ENCODE assay signal across 22 mouse cellular contexts in genomic region chr7:100649095-100649494, GRCm38 (mm10). TPM values are rescaled to one million over a fixed set of nuclear protein-coding genes. Genes with fewer than 3 reads are reported as not detected.
DNase-seq lines count a peak whose midpoint lies in the region; ATAC-seq and TF ChIP-seq lines count a peak whose summit lies in the region.
"Had no signal": no experiment of that assay in that cellular context is flagged by ENCODE, and none has a peak within 500 bp of the region (broad histone marks: within the 10 kb centered on the region; RNA-seq: fewer than 3 reads in every experiment).

No protein-coding gene starts in this region.

- no peak for DNase-seq in heart, adult 2 months
- no peak for DNase-seq in heart, adult 18-20 months
- no peak for DNase-seq in hindbrain, embryonic 10.5 days (ENCODE audit: low spot score)
- no peak for DNase-seq in lung, postnatal 0 days (ENCODE audit: low spot score)
- no peak for DNase-seq in lung, adult 2 months
- no peak for DNase-seq in stomach, postnatal 0 days (ENCODE audit: low spot score)
- DNase-seq: adrenal gland, postnatal 14 days; cerebellum, adult 9-10 months; gastrocnemius, postnatal 25 days; kidney, adult 8-10 months; kidney, postnatal 14 days; left cerebral cortex, postnatal 4 days; liver, postnatal 0 days; right cerebral cortex, postnatal 14 days; thymus, postnatal 14 days had no signal

- H3K9ac ChIP-seq in heart, adult 2 months (ENCODE audit: low read depth, low read length), result no peak overlapping the region
- no peak overlapping the region for H3K9ac ChIP-seq in hindbrain, embryonic 16.5 days (ENCODE audit: low read depth, low read length)
- H3K9ac ChIP-seq in lung, postnatal 0 days (replicated peaks; ENCODE audit: low read depth), result no peak overlapping the region
- H3K9ac ChIP-seq in stomach, postnatal 0 days (ENCODE audit: low read length), result no peak overlapping the region
- H3K9ac ChIP-seq: liver, postnatal 0 days; midbrain, embryonic 15.5 days; neural tube, embryonic 12.5 days had no signal

- no peak for TF ChIP-seq POLR2A in heart, adult 2 months (IDR thresholded peaks at IDR 0.05; ENCODE audit: insufficient read depth, low read depth, low read length)
- no peak for TF ChIP-seq POLR2A in lung, adult 2 months (IDR thresholded peaks at IDR 0.05; ENCODE audit: borderline replicate concordance, extremely low read depth, low read depth, low read length)

- H3K9me3 ChIP-seq in hindbrain, embryonic 10.5 days, result no peaks in the 10 kb centered on the region
- no peaks in the 10 kb centered on the region for H3K9me3 ChIP-seq in hindbrain, embryonic 16.5 days (ENCODE audit: control insufficient read depth, low read length)
- H3K9me3 ChIP-seq in lung, postnatal 0 days (ENCODE audit: low read length), result no peaks in the 10 kb centered on the region
- H3K9me3 ChIP-seq in stomach, postnatal 0 days (ENCODE audit: control insufficient read depth, low read length), result no peaks in the 10 kb centered on the region
- H3K9me3 ChIP-seq: megakaryocyte, embryonic 14.5 days; midbrain, embryonic 15.5 days; neural tube, embryonic 12.5 days had no signal

- peaks cover 15% of the 10 kb centered on the region for H3K4me1 ChIP-seq in heart, adult 2 months (ENCODE audit: control insufficient read depth, insufficient read depth, low read length)
- H3K4me1 ChIP-seq in hindbrain, embryonic 10.5 days (replicated peaks), result peaks cover 23% of the 10 kb centered on the region
- H3K4me1 ChIP-seq in hindbrain, embryonic 16.5 days (ENCODE audit: control insufficient read depth, insufficient read depth, low read depth, low read length), result no peaks in the 10 kb centered on the region
- H3K4me1 ChIP-seq in lung, postnatal 0 days (ENCODE audit: insufficient read depth, low read depth, low read length), result 0 out of 2 replicates have a peak, but pooled peaks cover 3% of the 10 kb centered on the region
- H3K4me1 ChIP-seq in lung, adult 2 months (ENCODE audit: control insufficient read depth, insufficient read depth, low read length), result 0 out of 2 replicates have a peak, but pooled peaks cover 7% of the 10 kb centered on the region
- H3K4me1 ChIP-seq in stomach, postnatal 0 days (replicated peaks; ENCODE audit: control insufficient read depth, insufficient read depth), result no peaks in the 10 kb centered on the region

- H3K27me3 ChIP-seq in heart, adult 2 months (ENCODE audit: control insufficient read depth, insufficient read depth, low read length), result no peaks in the 10 kb centered on the region
- H3K27me3 ChIP-seq in hindbrain, embryonic 10.5 days (ENCODE audit: insufficient read depth, poor library complexity, severe bottlenecking), result no peaks in the 10 kb centered on the region
- H3K27me3 ChIP-seq in hindbrain, embryonic 16.5 days (replicated peaks; ENCODE audit: control insufficient read depth, insufficient read depth, low read length), result no peaks in the 10 kb centered on the region
- no peaks in the 10 kb centered on the region for H3K27me3 ChIP-seq in lung, postnatal 0 days (replicated peaks; ENCODE audit: insufficient read depth, low read length)
- H3K27me3 ChIP-seq in stomach, postnatal 0 days (ENCODE audit: control insufficient read depth, insufficient read depth, low read length), result no peaks in the 10 kb centered on the region
- H3K27me3 ChIP-seq: midbrain, embryonic 15.5 days; neural tube, embryonic 12.5 days had no signal

- 0 out of 2 replicates have a peak, but pooled peaks have one; percentile 1 for TF ChIP-seq EP300 in heart, adult 2 months (IDR thresholded peaks at IDR 0.05; ENCODE audit: insufficient read depth, low read depth, low read length)
- 0 out of 2 replicates have a peak, but pooled peaks have one; percentile 43 for TF ChIP-seq EP300 in lung, postnatal 0 days (IDR thresholded peaks at IDR 0.05)
- no peak for TF ChIP-seq EP300 in stomach, postnatal 0 days (optimal IDR thresholded peaks at IDR 0.05)

- no peak for ATAC-seq in hindbrain, embryonic 16.5 days
- peak; percentile 67 for ATAC-seq in lung, postnatal 0 days
- ATAC-seq in stomach, postnatal 0 days (ENCODE audit: low FRiP score, low TSS enrichment), result no peak
- ATAC-seq: CD4-positive, CD25-positive, alpha-beta regulatory T cell, adult 4 months; forebrain, embryonic 14.5 days; liver, postnatal 0 days; midbrain, embryonic 15.5 days had no signal

- WGBS in heart, adult 2 months, result 49% methylated on average over 4 of the region's 4 CpGs
- 87% methylated on average over 4 of the region's 4 CpGs for WGBS in hindbrain, embryonic 10.5 days
- WGBS in hindbrain, embryonic 16.5 days, result 87% methylated on average over 4 of the region's 4 CpGs
- 60% methylated on average over 4 of the region's 4 CpGs for WGBS in lung, postnatal 0 days
- WGBS in lung, adult 2 months, result 46% methylated on average over 4 of the region's 4 CpGs
- WGBS in stomach, postnatal 0 days, result 81% methylated on average over 4 of the region's 4 CpGs

- H3K27ac ChIP-seq in heart, adult 2 months, result peak overlapping the region; percentile 63
- H3K27ac ChIP-seq in hindbrain, embryonic 10.5 days, result peak overlapping the region; percentile 20; the same call in 1 of the 2 replicates
- no peak overlapping the region for H3K27ac ChIP-seq in hindbrain, embryonic 16.5 days (ENCODE audit: low read depth, low read length)
- H3K27ac ChIP-seq in lung, postnatal 0 days (ENCODE audit: low read length), result peak overlapping the region; percentile 66
- 0 out of 2 replicates have a peak overlapping the region, but pooled peaks have one; percentile 8 for H3K27ac ChIP-seq in stomach, postnatal 0 days (replicated peaks)
- H3K27ac ChIP-seq: midbrain, embryonic 15.5 days; neural tube, embryonic 12.5 days had no signal

- H3K79me2 ChIP-seq in heart, adult 2 months (replicated peaks; ENCODE audit: control insufficient read depth, insufficient read depth, low read length), result no peaks in the 10 kb centered on the region

- H3K4me3 ChIP-seq in heart, adult 2 months, result no peak overlapping the region
- no peak overlapping the region for H3K4me3 ChIP-seq in hindbrain, embryonic 10.5 days
- H3K4me3 ChIP-seq in hindbrain, embryonic 16.5 days (ENCODE audit: low read length), result no peak overlapping the region
- no peak overlapping the region for H3K4me3 ChIP-seq in lung, postnatal 0 days (ENCODE audit: low read depth, low read length)
- H3K4me3 ChIP-seq in lung, adult 2 months (replicated peaks; ENCODE audit: extremely low read depth, low read depth, low read length), result no peak overlapping the region
- no peak overlapping the region for H3K4me3 ChIP-seq in stomach, postnatal 0 days (ENCODE audit: low read depth, low read length)
- H3K4me3 ChIP-seq: megakaryocyte, embryonic 14.5 days; midbrain, embryonic 15.5 days; neural tube, embryonic 12.5 days had no signal

- H3K4me2 ChIP-seq in hindbrain, embryonic 16.5 days (ENCODE audit: low read length), result no peak overlapping the region
- H3K4me2 ChIP-seq in lung, postnatal 0 days (replicated peaks; ENCODE audit: low read depth, low read length), result no peak overlapping the region
- no peak overlapping the region for H3K4me2 ChIP-seq in stomach, postnatal 0 days (replicated peaks; ENCODE audit: low read depth)
- H3K4me2 ChIP-seq: liver, embryonic 11.5 days; midbrain, embryonic 15.5 days; neural tube, embryonic 12.5 days had no signal

- intact Hi-C loops in heart, adult 2 months (cut with DNase I), result no loop called here

- no peaks in the 10 kb centered on the region for H3K36me3 ChIP-seq in heart, adult 2 months (ENCODE audit: control insufficient read depth, insufficient read depth, low read length)
- H3K36me3 ChIP-seq in hindbrain, embryonic 10.5 days, result peaks cover 27% of the 10 kb centered on the region
- peaks cover 5% of the 10 kb centered on the region; the same call in 1 of the 2 replicates for H3K36me3 ChIP-seq in hindbrain, embryonic 16.5 days (ENCODE audit: control insufficient read depth, insufficient read depth, low read length)
- no peaks in the 10 kb centered on the region for H3K36me3 ChIP-seq in lung, postnatal 0 days (ENCODE audit: insufficient read depth, low read length)
- H3K36me3 ChIP-seq in stomach, postnatal 0 days (ENCODE audit: control insufficient read depth, insufficient read depth, low read length), result 0 out of 2 replicates have a peak, but pooled peaks cover 4% of the 10 kb centered on the region
- H3K36me3 ChIP-seq: midbrain, embryonic 15.5 days had no signal

- no peak for TF ChIP-seq CTCF in heart, adult 2 months (IDR thresholded peaks at IDR 0.05)
- TF ChIP-seq CTCF in lung, postnatal 0 days (IDR thresholded peaks at IDR 0.05), result no peak
- TF ChIP-seq CTCF in lung, adult 2 months (IDR thresholded peaks at IDR 0.05; ENCODE audit: insufficient read depth, low read length), result no peak
- no peak for TF ChIP-seq CTCF in stomach, postnatal 0 days (IDR thresholded peaks at IDR 0.05; ENCODE audit: low read depth)

RNA-seq across cellular contexts. Expression of gene Plekhb1, which starts 13.1 kb away (rescaled TPM):
- 1 to 10 TPM; 2.2 to 2.5 TPM for total RNA-seq in heart, adult 2 months (2021)
- 9.0 and 12.1 TPM in 2 replicates for polyA plus RNA-seq in heart, adult 2 months (2012; rRNA removed)
- 1 to 10 TPM; 2.5 to 3.2 TPM for total RNA-seq in heart, adult 18-20 months (2021)
- polyA plus RNA-seq in hindbrain, embryonic 10.5 days (2016; fragmentation: Nextera tagmentation; extraction: Ambion mirVana), result 4.3 and 10.7 TPM in 2 replicates
- polyA plus RNA-seq in hindbrain, embryonic 16.5 days (2015; fragmentation: Nextera tagmentation; extraction: Ambion mirVana), result 24.8 and 28.9 TPM in 2 replicates
- polyA plus RNA-seq in lung, postnatal 0 days (2015; fragmentation: Nextera tagmentation; extraction: Ambion mirVana), result 44.4 and 46.0 TPM in 2 replicates
- polyA plus RNA-seq in lung, adult 2 months (2012; rRNA removed), result 181 and 197 TPM in 2 replicates
- 8.7 and 10.4 TPM in 2 replicates for polyA plus RNA-seq in stomach, postnatal 0 days (2015; fragmentation: Nextera tagmentation; extraction: Ambion mirVana)

RNA-seq across cellular contexts. Expression of gene Mrpl48, which starts 41.0 kb away (rescaled TPM):
- total RNA-seq in heart, adult 2 months (2021), result 10 to 100 TPM; 65.7 to 69.9 TPM
- polyA plus RNA-seq in heart, adult 2 months (2012; rRNA removed), result 24.1 and 32.9 TPM in 2 replicates
- 10 to 100 TPM; 63.9 to 78.5 TPM for total RNA-seq in heart, adult 18-20 months (2021)
- polyA plus RNA-seq in hindbrain, embryonic 10.5 days (2016; fragmentation: Nextera tagmentation; extraction: Ambion mirVana), result 57.9 and 66.6 TPM in 2 replicates
- 85.2 and 90.5 TPM in 2 replicates for polyA plus RNA-seq in hindbrain, embryonic 16.5 days (2015; fragmentation: Nextera tagmentation; extraction: Ambion mirVana)
- 76.0 and 77.5 TPM in 2 replicates for polyA plus RNA-seq in lung, postnatal 0 days (2015; fragmentation: Nextera tagmentation; extraction: Ambion mirVana)
- polyA plus RNA-seq in lung, adult 2 months (2012; rRNA removed), result 5.9 and 10.4 TPM in 2 replicates
- 77.0 and 79.7 TPM in 2 replicates for polyA plus RNA-seq in stomach, postnatal 0 days (2015; fragmentation: Nextera tagmentation; extraction: Ambion mirVana)

RNA-seq across cellular contexts. Expression of gene Rab6a, which starts 41.9 kb away (rescaled TPM):
- total RNA-seq in heart, adult 2 months (2021), result 10 to 100 TPM; 59.8 to 64.9 TPM
- polyA plus RNA-seq in heart, adult 2 months (2012; rRNA removed), result 21.1 and 35.8 TPM in 2 replicates
- total RNA-seq in heart, adult 18-20 months (2021), result 10 to 100 TPM; 60.2 to 63.9 TPM
- 111 and 117 TPM in 2 replicates for polyA plus RNA-seq in hindbrain, embryonic 10.5 days (2016; fragmentation: Nextera tagmentation; extraction: Ambion mirVana)
- polyA plus RNA-seq in hindbrain, embryonic 16.5 days (2015; fragmentation: Nextera tagmentation; extraction: Ambion mirVana), result 276 and 294 TPM in 2 replicates
- polyA plus RNA-seq in lung, postnatal 0 days (2015; fragmentation: Nextera tagmentation; extraction: Ambion mirVana), result 76.8 and 88.2 TPM in 2 replicates
- polyA plus RNA-seq in lung, adult 2 months (2012; rRNA removed), result 30.3 and 42.9 TPM in 2 replicates
- polyA plus RNA-seq in stomach, postnatal 0 days (2015; fragmentation: Nextera tagmentation; extraction: Ambion mirVana), result 76.3 and 80.6 TPM in 2 replicates

RNA-seq across cellular contexts. Expression of gene Fam168a, which starts 57.3 kb away (rescaled TPM):
- total RNA-seq in heart, adult 2 months (2021), result 10 to 100 TPM; 36.3 to 37.1 TPM
- 39.8 and 52.6 TPM in 2 replicates for polyA plus RNA-seq in heart, adult 2 months (2012; rRNA removed)
- 10 to 100 TPM; 35.2 to 39.8 TPM for total RNA-seq in heart, adult 18-20 months (2021)
- 30.2 and 47.4 TPM in 2 replicates for polyA plus RNA-seq in hindbrain, embryonic 10.5 days (2016; fragmentation: Nextera tagmentation; extraction: Ambion mirVana)
- polyA plus RNA-seq in hindbrain, embryonic 16.5 days (2015; fragmentation: Nextera tagmentation; extraction: Ambion mirVana), result 102 and 103 TPM in 2 replicates
- polyA plus RNA-seq in lung, postnatal 0 days (2015; fragmentation: Nextera tagmentation; extraction: Ambion mirVana), result 28.2 and 35.8 TPM in 2 replicates
- polyA plus RNA-seq in lung, adult 2 months (2012; rRNA removed), result 84.8 and 96.6 TPM in 2 replicates
- polyA plus RNA-seq in stomach, postnatal 0 days (2015; fragmentation: Nextera tagmentation; extraction: Ambion mirVana), result 15.5 and 17.4 TPM in 2 replicates
